Mouse (Mus musculus) lung, postnatal 0 days (tissue): ENCODE measurements around the gene H2-Ob. TPM values are rescaled to one million over a fixed set of nuclear protein-coding genes. Genes with fewer than 3 reads are reported as not detected.

ENCODE experiments used
- ATAC-seq: fragments of 200-750 bp; cut with Nextera tagmentation; 2 replicates; pipeline ENCODE4 v1.8.0; 2017; ENCODE audit warnings: moderate library complexity
- DNase-seq: peaks from one replicate; pipeline ENCODE4 v3.0.0-alpha.2; 2016; ENCODE audit warnings: low spot score
- H3K27ac ChIP-seq: fragments of 300-500 bp; sonication (generic); 2 replicates; pipeline ENCODE4 v1.5.1; 2014; ENCODE audit warnings: antibody characterized with exemption, mild to moderate bottlenecking, low read length, mixed read lengths
- H3K27me3 ChIP-seq: fragments of 300-500 bp; sonication (generic); replicated peaks from 2 replicates; pipeline ENCODE4 v1.6.1; 2014; ENCODE audit warnings: low read length, mixed read lengths; ENCODE audit not compliant: insufficient read depth
- H3K36me3 ChIP-seq: fragments of 300-500 bp; sonication (generic); 2 replicates; pipeline ENCODE4 v1.6.1; 2014; ENCODE audit warnings: low read length, mixed read lengths; ENCODE audit not compliant: insufficient read depth
- H3K4me1 ChIP-seq: fragments of 300-500 bp; sonication (generic); 2 replicates; pipeline ENCODE4 v1.6.1; 2014; ENCODE audit warnings: antibody characterized with exemption, low read depth, low read length, mixed read lengths; ENCODE audit not compliant: insufficient read depth
- H3K4me2 ChIP-seq: fragments of 300-500 bp; sonication (generic); replicated peaks from 2 replicates; pipeline ENCODE4 v1.6.1; 2014; ENCODE audit warnings: low read depth, mild to moderate bottlenecking, low read length, moderate library complexity, mixed read lengths
- H3K4me3 ChIP-seq: fragments of 300-500 bp; sonication (generic); 2 replicates; pipeline ENCODE4 v1.5.1; 2014; ENCODE audit warnings: low read depth, low read length
- H3K9ac ChIP-seq: fragments of 300-500 bp; sonication (generic); replicated peaks from 2 replicates; pipeline ENCODE4 v1.6.1; 2014; ENCODE audit warnings: low read depth, mild to moderate bottlenecking
- H3K9me3 ChIP-seq: fragments of 300-500 bp; sonication (generic); 2 replicates; pipeline ENCODE4 v1.6.1; 2016; ENCODE audit warnings: low read length, mixed read lengths
- CTCF ChIP-seq: IDR thresholded peaks from 2 replicates; pipeline ENCODE4 v1.5.1; 2016; ENCODE audit warnings: antibody characterized with exemption, mild to moderate bottlenecking
- EP300 ChIP-seq: IDR thresholded peaks from 2 replicates; pipeline ENCODE4 v1.6.1; 2016; ENCODE audit warnings: antibody characterized with exemption, mild to moderate bottlenecking, control low read depth
- WGBS: fragments of 180-500 bp; shearing (Covaris S2); extraction: QIAGEN DNeasy Blood & Tissue Kit; methylation state at CpG from one replicate; pipeline ENCODE4 v1.1.7; 2014; 5-methylcytosine and 5-hydroxymethylcytosine counted together
- polyA plus RNA-seq: library from polyadenylated mRNA; unstranded; fragments of >200 nt; fragmentation: Nextera tagmentation; extraction: Ambion mirVana; gene quantifications from 2 replicates; pipeline ENCODE4 v1.2.1, GENCODE M21; 2015

Gene H2-Ob
- polyA plus RNA-seq, 1 experiment from 2014 or later: 0.43 TPM

DNA sequence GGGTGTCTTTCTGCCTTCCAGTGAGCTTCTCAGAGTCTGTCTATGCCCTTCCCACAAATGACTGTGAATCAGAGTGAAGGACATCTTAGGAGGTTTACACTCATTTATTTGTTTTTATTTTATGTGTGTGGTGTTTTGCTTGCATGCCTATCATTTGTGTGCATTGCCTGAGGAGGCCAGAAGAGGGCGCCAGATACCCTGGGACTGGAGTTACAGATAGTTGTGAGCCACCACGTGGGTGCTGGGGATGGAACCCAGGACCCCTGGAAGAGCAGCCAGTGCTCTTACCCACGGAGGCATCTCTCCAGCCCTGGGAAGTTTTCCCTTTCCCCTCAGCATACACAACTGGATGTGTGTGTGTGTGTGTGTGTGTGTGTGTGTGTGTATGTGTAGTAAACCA lies 29.0 kb upstream of the H2-Ob start:
- no peak overlapping the region for H3K27ac ChIP-seq
- DNase-seq (no peak), ATAC-seq (no peak)
- TF ChIP-seq EP300: no peak
- TF ChIP-seq CTCF: peak; percentile 52
- H3K4me2 ChIP-seq: no peak overlapping the region
- 41% methylated on average over 3 of the region's 3 CpGs for WGBS
- H3K4me1 ChIP-seq: no peaks in the 10 kb centered on the region
- no peak overlapping the region for H3K4me3 ChIP-seq
- 0 out of 2 replicates have a peak, but pooled peaks cover 3% of the 10 kb centered on the region for H3K36me3 ChIP-seq
- no peak overlapping the region for H3K9ac ChIP-seq
- 0 out of 2 replicates have a peak, but pooled peaks cover 2% of the 10 kb centered on the region for H3K27me3 ChIP-seq
- no peaks in the 10 kb centered on the region for H3K9me3 ChIP-seq

DNA sequence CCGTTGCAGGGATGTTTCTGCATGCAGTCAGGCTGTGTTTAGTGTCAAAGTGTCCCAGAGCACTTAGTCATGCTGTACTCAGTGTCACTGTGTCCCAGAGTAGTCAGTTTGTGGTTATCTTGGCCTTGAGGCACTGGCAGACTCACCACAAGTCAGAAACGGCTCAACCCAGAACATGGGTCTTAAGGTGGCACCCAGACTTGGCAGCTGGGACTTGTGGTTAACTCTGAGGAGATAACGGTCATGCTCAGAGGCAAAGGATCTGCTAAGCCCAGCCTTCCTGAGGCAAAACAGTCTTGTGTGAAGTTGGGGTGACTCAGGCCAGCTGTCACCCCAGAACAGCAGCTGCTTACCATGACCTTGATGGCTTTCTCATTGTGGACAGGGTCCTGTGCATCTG lies 28.1 kb upstream of the H2-Ob start:
- TF ChIP-seq EP300 (no peak), CTCF (no peak)
- no peak for ATAC-seq
- Histone ChIP-seq H3K27ac (no peak overlapping the region), H3K9ac (no peak overlapping the region), H3K4me1 (no peaks in the 10 kb centered on the region), H3K9me3 (no peaks in the 10 kb centered on the region), H3K27me3 (0 out of 2 replicates have a peak, but pooled peaks cover 2% of the 10 kb centered on the region), H3K4me2 (no peak overlapping the region), H3K36me3 (0 out of 2 replicates have a peak, but pooled peaks cover 3% of the 10 kb centered on the region), H3K4me3 (no peak overlapping the region)
- 46% methylated on average over 3 of the region's 3 CpGs for WGBS
- no peak for DNase-seq

- no peak for ATAC-seq
- H3K36me3 ChIP-seq: 0 out of 2 replicates have a peak, but pooled peaks cover 3% of the 10 kb centered on the region
These were observed 26.8 kb upstream of the H2-Ob start for GRCm38 (mm10) chr17:34211746-34212365.

DNA sequence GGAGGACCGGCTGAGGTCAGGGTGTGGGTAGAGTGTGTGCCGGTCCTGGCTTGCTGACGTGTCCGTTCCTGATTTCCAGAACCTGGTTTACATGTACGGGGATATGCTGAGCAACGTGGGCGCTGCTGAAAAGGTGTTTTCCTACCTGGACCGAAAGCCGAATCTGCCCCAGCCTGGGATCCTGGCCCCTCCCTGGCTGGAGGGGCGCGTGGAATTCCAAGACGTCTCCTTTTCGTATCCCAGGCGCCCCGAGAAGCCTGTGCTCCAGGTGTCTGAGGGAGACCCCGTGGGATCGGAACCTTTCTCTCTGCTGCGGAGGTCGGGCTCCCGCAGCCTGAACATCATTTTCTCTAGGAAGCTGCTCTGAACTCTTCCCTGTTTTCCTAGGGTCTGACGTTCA lies 24.8 kb upstream of the H2-Ob start:
- Histone ChIP-seq H3K27me3 (0 out of 2 replicates have a peak, but pooled peaks cover 2% of the 10 kb centered on the region), H3K36me3 (0 out of 2 replicates have a peak, but pooled peaks cover 3% of the 10 kb centered on the region), H3K9ac (no peak overlapping the region), H3K27ac (no peak overlapping the region), H3K4me2 (no peak overlapping the region), H3K4me1 (no peaks in the 10 kb centered on the region), H3K4me3 (no peak overlapping the region), H3K9me3 (no peaks in the 10 kb centered on the region)
- no peak for DNase-seq
- WGBS: 48% methylated on average over 21 of the region's 21 CpGs
- ATAC-seq: no peak
- no peak for TF ChIP-seq EP300
- TF ChIP-seq CTCF: no peak

More at GRCm38 (mm10) chr17:34211746-34212365, 26.8 kb upstream of the H2-Ob start:
- Histone ChIP-seq H3K27ac (no peak overlapping the region), H3K4me3 (no peak overlapping the region), H3K4me2 (no peak overlapping the region), H3K9ac (no peak overlapping the region), H3K27me3 (0 out of 2 replicates have a peak, but pooled peaks cover 2% of the 10 kb centered on the region), H3K9me3 (no peaks in the 10 kb centered on the region), H3K4me1 (no peaks in the 10 kb centered on the region)
- TF ChIP-seq CTCF: no peak
- TF ChIP-seq EP300: no peak
- WGBS: 24% methylated on average over 23 of the region's 23 CpGs
- no peak for DNase-seq

GRCm38 (mm10) chr17:34215176-34215575 lies 23.5 kb upstream of the H2-Ob start:
- no peak overlapping the region for H3K4me2 ChIP-seq
- 0 out of 2 replicates have a peak, but pooled peaks cover 3% of the 10 kb centered on the region for H3K36me3 ChIP-seq
- DNase-seq (no peak), ATAC-seq (no peak)
- WGBS: 87% methylated on average over 12 of the region's 12 CpGs
- H3K27ac ChIP-seq: no peak overlapping the region
- TF ChIP-seq CTCF: no peak
- TF ChIP-seq EP300: no peak
- no peak overlapping the region for H3K4me3 ChIP-seq
- H3K4me1 ChIP-seq: no peaks in the 10 kb centered on the region
- no peaks in the 10 kb centered on the region for H3K9me3 ChIP-seq
- H3K9ac ChIP-seq: no peak overlapping the region
- 0 out of 2 replicates have a peak, but pooled peaks cover 2% of the 10 kb centered on the region for H3K27me3 ChIP-seq

DNA sequence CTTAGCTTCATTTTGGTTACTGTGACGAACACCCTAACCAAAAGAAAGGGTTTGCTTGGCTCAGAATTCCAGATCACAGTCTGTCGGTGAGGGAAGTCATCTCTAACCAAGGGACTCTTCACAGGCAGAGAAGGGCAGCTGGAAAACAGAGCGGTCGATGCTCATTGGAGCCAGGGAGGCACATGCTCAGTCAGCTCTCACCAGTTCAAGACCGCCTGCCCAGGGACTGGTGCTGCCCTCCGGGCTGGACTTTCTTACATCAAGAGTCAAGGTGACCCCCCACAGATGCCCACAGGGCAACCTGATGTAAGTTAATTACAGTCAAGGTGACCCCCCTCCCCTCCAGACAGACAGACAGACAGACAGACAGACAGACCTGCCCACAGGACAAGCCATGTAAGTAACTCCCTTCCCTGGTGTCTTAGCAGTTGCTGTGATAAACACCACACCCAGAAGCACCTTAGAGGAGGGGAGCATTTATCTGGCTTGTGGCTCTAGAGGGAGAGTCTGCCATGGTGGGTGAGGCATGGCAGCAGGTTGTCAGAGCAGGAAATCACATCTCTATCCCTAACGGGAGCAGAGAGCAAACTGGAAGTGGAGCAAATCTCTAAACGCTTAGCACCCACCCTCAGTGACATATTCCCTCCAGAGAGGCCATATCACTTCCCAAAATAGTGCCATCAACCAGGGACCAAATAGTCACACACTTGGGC lies 21.3 kb upstream of the H2-Ob start:
- no peak overlapping the region for H3K4me3 ChIP-seq
- no peak for TF ChIP-seq CTCF
- WGBS: 84% methylated on average over 8 of the region's 8 CpGs
- H3K27me3 ChIP-seq: 0 out of 2 replicates have a peak, but pooled peaks cover 2% of the 10 kb centered on the region
- DNase-seq: no peak
- ATAC-seq: no peak
- no peaks in the 10 kb centered on the region for H3K9me3 ChIP-seq
- no peak overlapping the region for H3K9ac ChIP-seq
- H3K4me1 ChIP-seq: no peaks in the 10 kb centered on the region
- H3K4me2 ChIP-seq: no peak overlapping the region
- no peaks in the 10 kb centered on the region for H3K36me3 ChIP-seq
- no peak overlapping the region for H3K27ac ChIP-seq
